Mouse (Mus musculus): ENCODE data around the gene Cd86. TPM values are rescaled to one million over a fixed set of nuclear protein-coding genes. Genes with fewer than 3 reads are reported as not detected.

Cd86 gene
- total and polyA plus RNA-seq, 3 experiments, result not detected

- Histone ChIP-seq H3K4me3 (ENCODE audit: low read depth, low read length) (no peak overlapping the region), H3K4me1 (ENCODE audit: insufficient read depth, low read depth, low read length) (no peaks in the 10 kb centered on the region), H3K36me3 (replicated peaks) (no peaks in the 10 kb centered on the region), H3K9me3 (replicated peaks) (no peaks in the 10 kb centered on the region), H3K27me3 (ENCODE audit: insufficient read depth, low read length) (peaks cover 3% of the 10 kb centered on the region; the same call in 1 of the 2 replicates)
- DNase-seq (ENCODE audit: low spot score), result no peak
- ATAC-seq (ENCODE audit: extremely low read depth, insufficient number of reproducible peaks, low FRiP score, poor library complexity, severe bottlenecking), result no peak
- TF ChIP-seq CTCF (IDR thresholded peaks at IDR 0.05; ENCODE audit: low read depth, low read length) (no peak), TAL1 (conservative IDR thresholded peaks at IDR 0.05; ENCODE audit: low read depth, low read length) (no peak)
Measured at GRCm38 (mm10) chr16:36582073-36582472, 83.8 kb downstream of the Cd86 start.

- ATAC-seq (ENCODE audit: extremely low read depth, insufficient number of reproducible peaks, low FRiP score, poor library complexity, severe bottlenecking) (no peak), DNase-seq (ENCODE audit: low spot score) (no peak)
- Histone ChIP-seq H3K9me3 (replicated peaks) (no peaks in the 10 kb centered on the region), H3K4me3 (ENCODE audit: low read depth, low read length) (no peak overlapping the region), H3K4me1 (ENCODE audit: insufficient read depth, low read depth, low read length) (no peaks in the 10 kb centered on the region), H3K36me3 (replicated peaks) (no peaks in the 10 kb centered on the region), H3K27me3 (ENCODE audit: insufficient read depth, low read length) (no peaks in the 10 kb centered on the region)
- TF ChIP-seq TAL1 (conservative IDR thresholded peaks at IDR 0.05; ENCODE audit: low read depth, low read length) (no peak), GATA1 (IDR thresholded peaks at IDR 0.05; ENCODE audit: borderline replicate concordance, low read length) (no peak), POLR2AphosphoS5 (IDR thresholded peaks at IDR 0.05; ENCODE audit: insufficient replicate concordance, low read depth, low read length) (no peak), CTCF (IDR thresholded peaks at IDR 0.05; ENCODE audit: low read depth, low read length) (no peak), GATA2 (IDR thresholded peaks at IDR 0.05; ENCODE audit: borderline replicate concordance, low read depth, low read length) (no peak)
Measured at GRCm38 (mm10) chr16:36571942-36572341, 93.9 kb downstream of the Cd86 start.

DNA sequence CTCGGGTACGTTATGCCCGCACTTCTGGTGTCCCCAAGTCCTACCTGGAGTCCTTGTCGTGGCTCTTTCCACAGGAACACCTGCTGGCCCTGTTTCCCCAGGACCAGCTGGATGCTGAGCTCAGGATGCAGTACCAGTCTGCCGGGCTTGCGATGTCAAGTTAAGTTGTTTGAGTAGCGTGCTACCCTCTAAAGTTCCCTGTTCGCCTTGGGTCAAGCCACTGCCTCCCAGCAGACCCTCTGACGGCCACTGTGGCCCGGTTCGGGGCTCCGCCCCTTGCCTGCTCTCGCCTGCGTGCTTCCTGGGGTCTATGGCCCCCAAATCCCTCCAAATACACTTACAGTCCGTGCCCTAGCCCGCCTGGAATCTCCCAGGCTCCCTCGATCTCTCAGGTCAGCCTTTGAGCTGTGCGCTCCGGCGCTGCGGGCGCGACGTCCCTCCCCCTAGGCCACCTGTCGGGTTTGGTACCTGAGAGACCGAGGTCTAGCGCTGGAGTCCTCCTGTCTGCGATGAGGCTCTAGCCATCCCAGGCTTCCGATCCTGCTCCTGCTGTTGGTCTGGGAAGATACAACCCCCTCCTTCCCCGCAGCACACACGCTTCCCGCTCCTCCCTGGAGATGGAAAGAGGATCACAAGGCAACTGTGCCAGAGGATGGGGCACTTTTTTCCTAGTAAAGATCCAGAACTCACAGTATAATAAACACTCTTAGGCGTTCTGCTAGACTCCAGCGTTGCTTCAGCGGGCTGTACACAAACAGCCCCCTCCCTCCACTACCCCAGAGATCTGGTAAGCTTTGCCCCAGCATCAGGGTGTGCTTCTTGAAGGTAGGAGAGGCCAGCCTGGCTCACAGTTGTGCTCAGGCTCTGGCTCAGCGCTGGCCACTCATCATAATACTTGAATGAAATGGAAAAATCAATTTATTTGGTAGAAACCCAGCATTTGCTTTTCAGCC is 104.2 kb downstream of the Cd86 start, which contains the start of gene Casr:
Casr (minus strand) TSS at position 756 of the 953 bp plus-strand sequence.
- ATAC-seq (ENCODE audit: extremely low read depth, insufficient number of reproducible peaks, low FRiP score, poor library complexity, severe bottlenecking) (no peak), DNase-seq (ENCODE audit: low spot score) (no peak)
- H3K36me3 ChIP-seq (replicated peaks), result no peaks in the 10 kb centered on the region
- TF ChIP-seq GATA1 (IDR thresholded peaks at IDR 0.05; ENCODE audit: borderline replicate concordance, low read length) (no peak), GATA2 (IDR thresholded peaks at IDR 0.05; ENCODE audit: borderline replicate concordance, low read depth, low read length) (no peak), CTCF (IDR thresholded peaks at IDR 0.05; ENCODE audit: low read depth, low read length) (no peak), TAL1 (conservative IDR thresholded peaks at IDR 0.05; ENCODE audit: low read depth, low read length) (no peak), POLR2AphosphoS5 (IDR thresholded peaks at IDR 0.05; ENCODE audit: insufficient replicate concordance, low read depth, low read length) (no peak)
- H3K27me3 ChIP-seq (ENCODE audit: insufficient read depth, low read length), result peaks cover 6% of the 10 kb centered on the region; the same call in 1 of the 2 replicates
- H3K4me1 ChIP-seq (ENCODE audit: insufficient read depth, low read depth, low read length), result no peaks in the 10 kb centered on the region
- H3K4me3 ChIP-seq (ENCODE audit: low read depth, low read length), result no peak within 1 kb of the TSS
- no peaks in the 10 kb centered on the region for H3K9me3 ChIP-seq (replicated peaks)

DNA sequence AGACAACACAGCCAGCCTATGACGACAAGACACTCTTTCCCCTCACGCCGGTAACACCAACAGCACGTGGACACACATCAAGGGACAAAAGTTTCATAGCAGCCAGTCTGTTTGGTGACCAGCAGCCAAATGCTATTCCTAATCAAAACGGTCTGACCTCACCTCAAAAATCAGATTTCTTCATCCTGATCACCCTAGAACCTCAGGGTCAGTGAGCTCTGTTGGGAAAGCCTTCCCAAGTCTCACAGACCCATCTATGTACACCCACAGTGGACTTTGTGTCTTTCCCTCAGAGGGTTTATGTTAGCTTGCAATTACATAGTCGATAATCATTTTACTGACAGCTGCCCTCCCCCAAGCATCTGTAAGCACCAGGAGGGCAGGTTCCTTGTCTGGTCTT is 106.3 kb downstream of the Cd86 start:
- DNase-seq (ENCODE audit: low spot score), result no peak
- no peaks in the 10 kb centered on the region for H3K9me3 ChIP-seq (replicated peaks)
- H3K4me3 ChIP-seq (ENCODE audit: low read depth, low read length), result no peak overlapping the region
- no peaks in the 10 kb centered on the region for H3K4me1 ChIP-seq (ENCODE audit: insufficient read depth, low read depth, low read length)
- peaks cover 6% of the 10 kb centered on the region; the same call in 1 of the 2 replicates for H3K27me3 ChIP-seq (ENCODE audit: insufficient read depth, low read length)
- no peaks in the 10 kb centered on the region for H3K36me3 ChIP-seq (replicated peaks)
- no peak for ATAC-seq (ENCODE audit: extremely low read depth, insufficient number of reproducible peaks, low FRiP score, poor library complexity, severe bottlenecking)
- TF ChIP-seq CTCF (IDR thresholded peaks at IDR 0.05; ENCODE audit: low read depth, low read length) (no peak), GATA1 (IDR thresholded peaks at IDR 0.05; ENCODE audit: borderline replicate concordance, low read length) (no peak), TAL1 (conservative IDR thresholded peaks at IDR 0.05; ENCODE audit: low read depth, low read length) (no peak), POLR2AphosphoS5 (IDR thresholded peaks at IDR 0.05; ENCODE audit: insufficient replicate concordance, low read depth, low read length) (no peak), GATA2 (IDR thresholded peaks at IDR 0.05; ENCODE audit: borderline replicate concordance, low read depth, low read length) (no peak)

GRCm38 (mm10) chr16:36555672-36556165 is 110.2 kb downstream of the Cd86 start:
- ATAC-seq (ENCODE audit: extremely low read depth, insufficient number of reproducible peaks, low FRiP score, poor library complexity, severe bottlenecking), result no peak
- TF ChIP-seq POLR2AphosphoS5 (IDR thresholded peaks at IDR 0.05; ENCODE audit: insufficient replicate concordance, low read depth, low read length) (no peak), TAL1 (conservative IDR thresholded peaks at IDR 0.05; ENCODE audit: low read depth, low read length) (no peak)

More at GRCm38 (mm10) chr16:36555672-36556165, 110.2 kb downstream of the Cd86 start:
- Histone ChIP-seq H3K27me3 (ENCODE audit: insufficient read depth, low read length) (no peaks in the 10 kb centered on the region), H3K9me3 (replicated peaks) (peaks cover 5% of the 10 kb centered on the region), H3K4me3 (ENCODE audit: low read depth, low read length) (no peak overlapping the region), H3K4me1 (ENCODE audit: insufficient read depth, low read depth, low read length) (no peaks in the 10 kb centered on the region), H3K36me3 (replicated peaks) (no peaks in the 10 kb centered on the region)
- DNase-seq (ENCODE audit: low spot score), result no peak

Other genes starting within 250 kb of the Cd86 start
- not detected in 2 replicates for gene Stfa3, start 210.7 kb downstream of the Cd86 start, total RNA-seq (2014; fragmentation: Nextera tagmentation)
- gene Stfa3, start 210.7 kb downstream of the Cd86 start, total RNA-seq (2017), result not detected in 2 replicates
- not detected in 2 replicates for gene Stfa3, start 210.7 kb downstream of the Cd86 start, polyA plus RNA-seq (2012)
- gene Casr, start 103.9 kb downstream of the Cd86 start, total RNA-seq (2014; fragmentation: Nextera tagmentation), result not detected in 2 replicates
- gene Casr, start 103.9 kb downstream of the Cd86 start, total RNA-seq (2017), result 0.06 and 0.44 TPM in 2 replicates
- not detected in 2 replicates for gene Casr, start 103.9 kb downstream of the Cd86 start, polyA plus RNA-seq (2012)
- gene Ildr1, start 27.9 kb upstream of the Cd86 start, total RNA-seq (2014; fragmentation: Nextera tagmentation), result not detected in 2 replicates
- 0.27 TPM in 1 of 2 replicates, not detected in the other for gene Ildr1, start 27.9 kb upstream of the Cd86 start, total RNA-seq (2017)
- not detected in 2 replicates for gene Ildr1, start 27.9 kb upstream of the Cd86 start, polyA plus RNA-seq (2012)
- gene Slc15a2, start 118.9 kb upstream of the Cd86 start, total RNA-seq (2014; fragmentation: Nextera tagmentation), result 141 and 144 TPM in 2 replicates
- gene Slc15a2, start 118.9 kb upstream of the Cd86 start, total RNA-seq (2017), result 98.9 and 111 TPM in 2 replicates
- gene Slc15a2, start 118.9 kb upstream of the Cd86 start, polyA plus RNA-seq (2012), result 1.2 and 1.6 TPM in 2 replicates
- 27.7 and 28.0 TPM in 2 replicates for gene Iqcb1, start 162.3 kb upstream of the Cd86 start, total RNA-seq (2014; fragmentation: Nextera tagmentation)
- 17.3 and 19.0 TPM in 2 replicates for gene Iqcb1, start 162.3 kb upstream of the Cd86 start, total RNA-seq (2017)
- 1.9 and 2.9 TPM in 2 replicates for gene Iqcb1, start 162.3 kb upstream of the Cd86 start, polyA plus RNA-seq (2012)
- 1.8 and 2.4 TPM in 2 replicates for gene Eaf2, start 208.9 kb upstream of the Cd86 start, total RNA-seq (2014; fragmentation: Nextera tagmentation)
- gene Eaf2, start 208.9 kb upstream of the Cd86 start, total RNA-seq (2017), result 1.4 and 2.1 TPM in 2 replicates
- 0.47 and 0.68 TPM in 2 replicates for gene Eaf2, start 208.9 kb upstream of the Cd86 start, polyA plus RNA-seq (2012)
- 30.0 and 31.9 TPM in 2 replicates for gene Golgb1, start 209.1 kb upstream of the Cd86 start, total RNA-seq (2014; fragmentation: Nextera tagmentation)
- 33.9 and 39.3 TPM in 2 replicates for gene Golgb1, start 209.1 kb upstream of the Cd86 start, total RNA-seq (2017)
- 11.0 and 12.1 TPM in 2 replicates for gene Golgb1, start 209.1 kb upstream of the Cd86 start, polyA plus RNA-seq (2012)